Mouse (Mus musculus): ENCODE results near the gene Ncam2. TPM values are rescaled to one million over a fixed set of nuclear protein-coding genes. Genes with fewer than 3 reads are reported as not detected.

Ncam2 gene
- polyA plus RNA-seq, 1 experiment from 2014 or later = 0.11 TPM

GRCm38 (mm10) chr16:81284859-81285837 is 84.7 kb downstream of the Ncam2 start:
- Histone ChIP-seq H3K9ac (replicated peaks; ENCODE audit: low read depth) (no peak overlapping the region), H3K4me1 (ENCODE audit: insufficient read depth, low read depth, low read length) (no peaks in the 10 kb centered on the region), H3K36me3 (ENCODE audit: insufficient read depth, low read length) (no peaks in the 10 kb centered on the region), H3K9me3 (ENCODE audit: low read length) (no peaks in the 10 kb centered on the region), H3K27me3 (replicated peaks; ENCODE audit: insufficient read depth, low read length) (no peaks in the 10 kb centered on the region), H3K4me2 (replicated peaks; ENCODE audit: low read depth, low read length) (no peak overlapping the region), H3K4me3 (ENCODE audit: low read depth, low read length) (no peak overlapping the region), H3K27ac (ENCODE audit: low read length) (no peak overlapping the region)
- no peak for TF ChIP-seq EP300 (IDR thresholded peaks at IDR 0.05)
- no peak for TF ChIP-seq CTCF (IDR thresholded peaks at IDR 0.05)
- 65% methylated on average over 7 of the region's 7 CpGs for WGBS
- ATAC-seq (no peak), DNase-seq (ENCODE audit: low spot score) (no peak)

GRCm38 (mm10) chr16:81285882-81286281 is 85.4 kb downstream of the Ncam2 start:
- DNase-seq (ENCODE audit: low spot score) (no peak), ATAC-seq (no peak)
- no peak overlapping the region for H3K9ac ChIP-seq (replicated peaks; ENCODE audit: low read depth)
- no peak overlapping the region for H3K4me3 ChIP-seq (ENCODE audit: low read depth, low read length)
- no peaks in the 10 kb centered on the region for H3K9me3 ChIP-seq (ENCODE audit: low read length)
- H3K27ac ChIP-seq (ENCODE audit: low read length) = no peak overlapping the region
- 76% methylated on average over 2 of the region's 2 CpGs for WGBS
- no peaks in the 10 kb centered on the region for H3K27me3 ChIP-seq (replicated peaks; ENCODE audit: insufficient read depth, low read length)
- H3K4me1 ChIP-seq (ENCODE audit: insufficient read depth, low read depth, low read length) = no peaks in the 10 kb centered on the region
- H3K4me2 ChIP-seq (replicated peaks; ENCODE audit: low read depth, low read length) = no peak overlapping the region
- H3K36me3 ChIP-seq (ENCODE audit: insufficient read depth, low read length) = no peaks in the 10 kb centered on the region
- TF ChIP-seq CTCF (IDR thresholded peaks at IDR 0.05) = no peak
- TF ChIP-seq EP300 (IDR thresholded peaks at IDR 0.05) = no peak

GRCm38 (mm10) chr16:81303806-81304205 is 103.3 kb downstream of the Ncam2 start:
- Histone ChIP-seq H3K9me3 (ENCODE audit: low read length) (no peaks in the 10 kb centered on the region), H3K4me3 (ENCODE audit: low read depth, low read length) (no peak overlapping the region), H3K9ac (replicated peaks; ENCODE audit: low read depth) (no peak overlapping the region), H3K4me1 (ENCODE audit: insufficient read depth, low read depth, low read length) (no peaks in the 10 kb centered on the region), H3K4me2 (replicated peaks; ENCODE audit: low read depth, low read length) (no peak overlapping the region), H3K36me3 (ENCODE audit: insufficient read depth, low read length) (no peaks in the 10 kb centered on the region), H3K27me3 (replicated peaks; ENCODE audit: insufficient read depth, low read length) (no peaks in the 10 kb centered on the region), H3K27ac (ENCODE audit: low read length) (no peak overlapping the region)
- 58% methylated on average over 2 of the region's 2 CpGs for WGBS
- no peak for TF ChIP-seq CTCF (IDR thresholded peaks at IDR 0.05)
- no peak for TF ChIP-seq EP300 (IDR thresholded peaks at IDR 0.05)
- ATAC-seq (no peak), DNase-seq (ENCODE audit: low spot score) (no peak)

DNA sequence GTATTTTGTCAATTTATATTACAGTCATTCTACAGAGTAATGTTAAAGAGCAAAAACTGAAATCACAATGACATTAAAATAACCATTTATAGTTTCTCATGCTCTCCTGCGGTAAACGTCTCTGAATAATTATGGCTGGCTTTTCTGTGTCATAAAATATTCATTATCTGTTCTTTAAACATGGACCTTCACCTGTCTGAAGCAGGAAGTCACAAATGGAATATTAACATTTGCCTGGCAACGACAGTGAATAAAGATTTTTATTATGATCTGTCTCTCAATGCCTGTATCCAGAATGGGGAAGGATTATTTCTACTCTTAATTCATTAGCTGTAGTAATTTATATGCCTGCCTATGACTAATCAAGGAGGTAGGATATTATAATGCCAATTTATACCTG is 108.7 kb downstream of the Ncam2 start:
- WGBS = 81% methylated on average over 3 of the region's 3 CpGs
- no peaks in the 10 kb centered on the region for H3K36me3 ChIP-seq (ENCODE audit: insufficient read depth, low read length)
- no peaks in the 10 kb centered on the region for H3K9me3 ChIP-seq (ENCODE audit: low read length)
- H3K27ac ChIP-seq (ENCODE audit: low read length) = no peak overlapping the region
- H3K9ac ChIP-seq (replicated peaks; ENCODE audit: low read depth) = no peak overlapping the region
- H3K4me3 ChIP-seq (ENCODE audit: low read depth, low read length) = no peak overlapping the region
- H3K4me1 ChIP-seq (ENCODE audit: insufficient read depth, low read depth, low read length) = no peaks in the 10 kb centered on the region
- H3K27me3 ChIP-seq (replicated peaks; ENCODE audit: insufficient read depth, low read length) = no peaks in the 10 kb centered on the region
- DNase-seq (ENCODE audit: low spot score) (no peak), ATAC-seq (no peak)
- no peak for TF ChIP-seq EP300 (IDR thresholded peaks at IDR 0.05)
- no peak for TF ChIP-seq CTCF (IDR thresholded peaks at IDR 0.05)
- no peak overlapping the region for H3K4me2 ChIP-seq (replicated peaks; ENCODE audit: low read depth, low read length)

DNA sequence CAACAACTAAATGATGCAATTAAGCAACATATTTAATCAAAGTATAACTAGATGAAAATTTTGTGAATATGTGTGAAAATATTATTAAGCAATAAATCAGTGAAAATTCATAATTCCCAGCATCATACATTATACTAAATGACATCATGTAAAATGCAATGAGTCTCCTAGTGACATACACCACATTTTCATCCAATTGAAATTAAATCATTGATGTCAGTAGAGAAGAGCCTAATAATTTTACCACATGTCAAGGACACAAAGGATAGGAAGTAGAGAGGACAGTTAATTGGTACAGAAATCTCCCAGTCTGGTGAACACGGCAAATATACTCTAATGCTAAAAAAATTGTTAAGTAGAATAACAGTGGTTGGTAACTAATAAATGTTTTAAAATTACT is 118.5 kb downstream of the Ncam2 start:
- no peak for DNase-seq (ENCODE audit: low spot score)
- no peak overlapping the region for H3K4me2 ChIP-seq (replicated peaks; ENCODE audit: low read depth, low read length)
- no peak for TF ChIP-seq EP300 (IDR thresholded peaks at IDR 0.05)

DNA sequence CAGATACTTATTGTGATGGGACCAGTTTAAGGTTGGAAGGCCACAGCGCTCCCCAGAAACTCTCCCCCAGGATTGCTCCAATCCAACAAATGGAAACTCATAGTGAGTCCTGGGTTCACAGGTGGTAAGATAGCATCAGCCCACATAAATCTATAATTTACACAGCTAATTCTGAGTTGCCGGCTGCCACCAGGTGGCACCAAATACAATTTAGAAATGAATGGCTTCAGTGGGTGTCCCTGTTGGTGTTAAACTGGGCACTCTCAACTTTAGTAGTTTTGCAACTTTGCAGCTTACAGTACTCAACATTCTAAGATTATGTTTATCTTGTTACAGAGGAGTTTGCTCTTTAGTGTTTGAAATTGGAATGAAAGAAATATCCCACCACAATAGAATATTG is 130.0 kb downstream of the Ncam2 start:
- Histone ChIP-seq H3K36me3 (ENCODE audit: insufficient read depth, low read length) (no peaks in the 10 kb centered on the region), H3K4me1 (ENCODE audit: insufficient read depth, low read depth, low read length) (no peaks in the 10 kb centered on the region), H3K9me3 (ENCODE audit: low read length) (no peaks in the 10 kb centered on the region), H3K4me3 (ENCODE audit: low read depth, low read length) (no peak overlapping the region), H3K27ac (ENCODE audit: low read length) (no peak overlapping the region), H3K4me2 (replicated peaks; ENCODE audit: low read depth, low read length) (no peak overlapping the region), H3K9ac (replicated peaks; ENCODE audit: low read depth) (no peak overlapping the region), H3K27me3 (replicated peaks; ENCODE audit: insufficient read depth, low read length) (no peaks in the 10 kb centered on the region)
- TF ChIP-seq EP300 (IDR thresholded peaks at IDR 0.05) (no peak), CTCF (IDR thresholded peaks at IDR 0.05) (peak; percentile 63)
- 14% methylated on average over 2 of the region's 2 CpGs for WGBS
- ATAC-seq (no peak), DNase-seq (ENCODE audit: low spot score) (peak; percentile 50)

More for the DNA sequence above, 118.5 kb downstream of the Ncam2 start:
- WGBS = 80% methylated on average over 1 of the region's 1 CpGs
- Histone ChIP-seq H3K9ac (replicated peaks; ENCODE audit: low read depth) (no peak overlapping the region), H3K4me3 (ENCODE audit: low read depth, low read length) (no peak overlapping the region), H3K27me3 (replicated peaks; ENCODE audit: insufficient read depth, low read length) (no peaks in the 10 kb centered on the region), H3K36me3 (ENCODE audit: insufficient read depth, low read length) (no peaks in the 10 kb centered on the region), H3K9me3 (ENCODE audit: low read length) (no peaks in the 10 kb centered on the region), H3K27ac (ENCODE audit: low read length) (no peak overlapping the region), H3K4me1 (ENCODE audit: insufficient read depth, low read depth, low read length) (no peaks in the 10 kb centered on the region)
- ATAC-seq = no peak
